Mouse (Mus musculus): ENCODE measurements around the gene Rpl36-ps4. TPM values are rescaled to one million over a fixed set of nuclear protein-coding genes. Genes with fewer than 3 reads are reported as not detected.
"Not testable (repeated sequence)": the region's sequence is repeated elsewhere in the genome, so short reads cannot be mapped to it uniquely, and the experiment has no call there.

Rpl36-ps4 gene
- polyA plus RNA-seq, 1 experiment from 2014 or later, result not detected

DNA sequence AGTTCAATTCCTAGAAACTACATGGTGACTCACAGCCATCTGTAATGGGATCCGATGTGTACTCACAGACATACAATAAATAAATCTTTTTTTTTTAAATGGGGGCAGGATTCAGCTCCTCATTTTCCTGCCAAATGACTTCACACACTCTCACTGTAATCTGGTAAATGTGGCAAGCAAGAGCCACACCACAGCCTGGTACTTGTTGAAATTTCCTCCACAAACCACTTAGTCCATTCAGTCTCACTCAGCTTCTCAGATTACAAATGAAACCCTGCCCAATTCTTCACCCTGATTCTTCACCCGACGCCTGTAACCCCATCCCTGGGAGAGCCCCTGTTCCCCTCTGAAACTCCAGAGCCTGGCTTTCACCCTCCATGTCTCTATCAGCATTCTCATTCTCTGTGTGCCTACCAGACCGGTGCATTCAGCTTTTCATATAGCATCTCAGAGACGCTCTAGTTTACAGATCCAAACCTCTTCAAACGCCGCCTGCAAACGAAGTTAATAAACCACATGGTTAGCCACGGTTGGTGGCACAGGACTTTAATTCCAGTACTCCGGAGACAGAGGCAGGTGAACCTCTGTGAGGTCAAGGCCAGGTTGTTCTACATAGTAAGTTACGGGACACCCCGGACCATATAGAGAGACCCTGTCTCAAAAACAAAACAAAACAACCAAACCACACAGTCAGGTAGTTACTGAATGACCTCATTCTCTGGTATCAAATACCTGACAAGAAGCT, 36.5 kb downstream of the Rpl36-ps4 start:
- no peak for ATAC-seq (ENCODE audit: low FRiP score, low read depth)
- H3K4me2 ChIP-seq (replicated peaks), result no peak overlapping the region
- no peak overlapping the region for H3K4me3 ChIP-seq
- H3K9ac ChIP-seq, result no peak overlapping the region
- no peaks in the 10 kb centered on the region for H3K27me3 ChIP-seq (replicated peaks)
- no peaks in the 10 kb centered on the region for H3K9me3 ChIP-seq
- H3K4me1 ChIP-seq, result no peaks in the 10 kb centered on the region
- WGBS, result 80% methylated on average over 12 of the region's 12 CpGs
- H3K27ac ChIP-seq, result no peak overlapping the region
- H3K36me3 ChIP-seq, result no peaks in the 10 kb centered on the region

GRCm38 (mm10) chr17:87958283-87958682, 37.5 kb downstream of the Rpl36-ps4 start:
- Histone ChIP-seq H3K4me3 (no peak overlapping the region), H3K9me3 (no peaks in the 10 kb centered on the region), H3K27ac (no peak overlapping the region), H3K4me1 (no peaks in the 10 kb centered on the region), H3K36me3 (no peaks in the 10 kb centered on the region), H3K4me2 (replicated peaks) (no peak overlapping the region), H3K27me3 (replicated peaks) (no peaks in the 10 kb centered on the region), H3K9ac (no peak overlapping the region)
- no peak for ATAC-seq (ENCODE audit: low FRiP score, low read depth)
- WGBS, result 60% methylated on average over 8 of the region's 8 CpGs

- H3K9me3 ChIP-seq; H3K4me3 ChIP-seq; H3K36me3 ChIP-seq; H3K4me1 ChIP-seq; H3K9ac ChIP-seq; H3K27ac ChIP-seq; H3K4me2 ChIP-seq (replicated peaks); H3K27me3 ChIP-seq (replicated peaks); ATAC-seq (ENCODE audit: low FRiP score, low read depth): not testable (repeated sequence)
- 92% methylated on average over 11 of the region's 11 CpGs for WGBS
These were observed 38.6 kb downstream of the Rpl36-ps4 start for GRCm38 (mm10) chr17:87959406-87959805.

DNA sequence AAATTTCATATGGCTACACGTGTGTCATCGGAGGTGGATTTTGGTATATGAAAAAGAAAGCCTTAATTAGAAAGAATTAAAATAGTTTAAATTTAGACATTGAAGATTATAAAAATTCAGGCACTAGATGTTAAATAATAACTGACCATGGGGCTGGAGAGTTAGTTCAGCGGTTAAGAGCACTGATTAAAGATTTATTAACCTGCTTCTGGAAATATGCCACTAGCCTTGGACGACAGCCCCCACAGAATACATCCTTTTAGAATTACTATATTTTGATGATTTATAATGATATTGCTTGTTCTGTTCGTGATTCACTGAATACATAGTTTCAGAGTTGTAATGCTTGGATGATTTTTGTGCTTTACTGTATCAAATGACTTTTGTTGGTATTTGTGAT, 39.2 kb downstream of the Rpl36-ps4 start:
- not testable (repeated sequence) for H3K36me3 ChIP-seq; H3K27ac ChIP-seq; H3K4me3 ChIP-seq; H3K9ac ChIP-seq; ATAC-seq (ENCODE audit: low FRiP score, low read depth); H3K9me3 ChIP-seq; H3K27me3 ChIP-seq (replicated peaks); H3K4me2 ChIP-seq (replicated peaks); H3K4me1 ChIP-seq
- 87% methylated on average over 5 of the region's 5 CpGs for WGBS

DNA sequence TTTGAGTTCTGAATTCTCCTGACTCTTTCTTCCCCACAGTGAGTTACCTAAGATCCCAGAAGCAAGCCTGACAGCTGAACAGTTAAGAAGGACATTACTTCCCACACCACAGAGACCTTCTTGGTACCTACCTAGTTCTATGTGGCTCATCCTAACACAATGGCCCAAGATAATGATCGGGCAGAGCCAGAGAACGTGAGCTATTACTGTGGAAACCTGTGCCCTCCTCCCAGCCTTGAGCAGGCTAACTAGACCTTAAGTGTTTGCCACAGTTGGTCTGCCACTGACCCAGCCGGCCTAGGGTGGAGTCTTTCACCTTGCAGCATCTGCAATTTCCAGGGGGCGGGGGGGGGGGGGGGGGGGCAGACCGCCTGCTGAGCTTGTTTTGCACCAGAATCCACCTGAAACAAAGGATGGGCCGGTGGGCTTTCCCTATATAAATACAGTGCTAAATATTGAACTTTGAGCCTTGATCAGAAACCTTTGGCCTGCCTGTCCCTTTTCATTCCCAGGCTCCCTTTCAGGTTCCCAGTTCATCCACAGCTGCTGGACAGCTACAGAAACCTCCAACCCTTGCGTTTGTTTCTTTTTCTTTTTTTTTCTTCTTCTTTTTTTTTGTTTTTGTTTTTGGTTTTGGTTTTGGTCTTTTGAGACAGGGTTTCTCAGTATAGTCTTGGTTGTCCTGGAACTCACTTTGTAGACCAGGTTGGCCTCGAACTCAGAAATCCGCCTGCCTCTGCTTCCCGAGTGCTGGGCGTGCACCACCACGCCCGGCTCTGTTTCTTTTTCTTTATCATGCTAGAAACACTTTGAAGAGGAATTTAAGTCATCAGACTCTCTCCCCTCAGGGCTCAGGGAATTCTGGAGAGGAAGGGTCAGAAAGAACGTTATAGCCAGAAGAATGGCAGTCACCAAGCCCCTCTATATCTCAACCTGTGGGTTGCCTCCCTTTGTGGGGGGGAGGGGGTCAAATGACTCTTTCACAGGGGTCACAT, 42.6 kb downstream of the Rpl36-ps4 start:
- Histone ChIP-seq H3K4me1 (no peaks in the 10 kb centered on the region), H3K9ac (no peak overlapping the region), H3K4me3 (no peak overlapping the region), H3K36me3 (no peaks in the 10 kb centered on the region), H3K9me3 (no peaks in the 10 kb centered on the region), H3K27me3 (replicated peaks) (no peaks in the 10 kb centered on the region), H3K4me2 (replicated peaks) (no peak overlapping the region), H3K27ac (no peak overlapping the region)
- ATAC-seq (ENCODE audit: low FRiP score, low read depth), result no peak
- 89% methylated on average over 13 of the region's 14 CpGs for WGBS

- not testable (repeated sequence) for H3K4me2 ChIP-seq (replicated peaks); H3K4me3 ChIP-seq; H3K27ac ChIP-seq; H3K27me3 ChIP-seq (replicated peaks); H3K9ac ChIP-seq; H3K9me3 ChIP-seq; H3K4me1 ChIP-seq; H3K36me3 ChIP-seq
- WGBS, result 43% methylated on average over 6 of the region's 8 CpGs
- ATAC-seq (ENCODE audit: low FRiP score, low read depth), result 0 out of 2 replicates have a peak, but pooled peaks have one; percentile 44
These were observed 47.7 kb downstream of the Rpl36-ps4 start for GRCm38 (mm10) chr17:87968483-87968926.

Other genes with a start within 250 kb of the Rpl36-ps4 start
- 89.8 and 91.9 TPM in 2 replicates for gene Msh2, start 248.6 kb upstream of the Rpl36-ps4 start, polyA plus RNA-seq (2016; fragmentation: Nextera tagmentation; extraction: Ambion mirVana)
- gene Kcnk12, start 123.0 kb upstream of the Rpl36-ps4 start, polyA plus RNA-seq (2016; fragmentation: Nextera tagmentation; extraction: Ambion mirVana), result 0.32 and 0.49 TPM in 2 replicates
- gene Msh6, start 54.1 kb downstream of the Rpl36-ps4 start, polyA plus RNA-seq (2016; fragmentation: Nextera tagmentation; extraction: Ambion mirVana), result 51.4 and 52.2 TPM in 2 replicates
- 38.0 and 40.3 TPM in 2 replicates for gene Fbxo11, start 144.3 kb downstream of the Rpl36-ps4 start, polyA plus RNA-seq (2016; fragmentation: Nextera tagmentation; extraction: Ambion mirVana)

Measured in neural tube, embryonic 12.5 days (tissue).